Comparison of ENCODE assay signal across 8 mouse cellular contexts in the genomic region with DNA sequence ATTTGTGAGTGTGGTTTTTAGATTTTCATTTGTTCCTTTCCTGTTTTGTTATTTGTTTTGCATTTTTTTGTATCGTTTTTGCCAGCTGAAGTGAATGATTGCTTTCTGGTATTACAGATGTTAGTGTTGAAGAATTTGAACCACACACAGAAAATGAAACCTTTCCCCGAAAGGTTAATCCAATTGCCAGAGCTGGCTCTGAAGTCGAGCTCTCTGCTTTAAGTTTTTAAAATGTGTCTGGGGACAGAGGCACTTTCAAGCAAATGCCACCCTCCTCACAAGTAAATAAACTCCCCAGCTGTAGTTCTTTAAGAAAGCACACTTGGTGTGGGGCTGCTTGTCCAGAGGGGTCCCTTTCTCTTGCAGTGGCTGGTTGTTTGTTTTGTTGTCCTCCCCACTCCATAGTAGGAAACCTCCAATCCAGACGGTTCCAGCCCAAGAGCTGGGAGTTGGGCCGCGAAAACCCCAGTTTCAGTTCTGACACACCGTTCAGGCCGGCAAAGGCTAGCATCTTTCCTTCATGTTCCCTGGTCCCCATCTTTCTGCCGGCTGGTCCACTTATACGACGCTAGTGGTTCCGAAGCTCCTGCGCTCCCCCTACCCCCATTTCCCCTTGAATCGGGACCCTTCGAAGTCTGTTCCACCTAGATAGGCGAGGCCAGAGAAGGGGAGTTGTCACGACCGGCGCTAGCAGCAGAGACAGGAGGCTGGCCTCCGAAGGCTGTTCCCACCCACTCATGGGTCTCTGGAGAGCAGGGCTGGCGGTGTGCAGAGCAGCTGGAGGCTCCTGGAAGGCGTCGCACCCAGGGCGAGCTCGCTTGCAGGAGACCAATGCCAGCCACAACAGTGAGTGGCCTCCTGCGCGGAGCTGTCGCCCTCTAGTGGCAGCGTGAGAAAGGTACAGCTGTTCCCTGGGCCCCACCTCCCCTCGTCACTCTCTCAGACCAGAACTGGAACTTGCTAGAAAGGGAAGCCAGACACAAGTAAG. TPM values are rescaled to one million over a fixed set of nuclear protein-coding genes. Genes with fewer than 3 reads are reported as not detected.
DNase-seq lines count a peak whose midpoint lies in the region; ATAC-seq and TF ChIP-seq lines count a peak whose summit lies in the region.

No protein-coding gene starts in this region.

- peak; percentile 92 for DNase-seq in CH12.LX (ENCODE audit: extremely low read depth)
- peak; percentile 85 for DNase-seq in c-Kit-positive CD71-negative TER-119-negative erythroid progenitor cells, embryonic 14.5 days (ENCODE audit: low read depth)
- peak; percentile 93 for DNase-seq in forebrain, embryonic 10.5 days (ENCODE audit: extremely low spot score, low spot score)
- peak; percentile 91 to 95 for DNase-seq in kidney, postnatal 25 days
- peak; percentile 76 for DNase-seq in liver, embryonic 13.5 days
- DNase-seq in natural killer cell, adult 2 months (ENCODE audit: low spot score in 2 of 2): peak; percentile 76 to 88

- WGBS in forebrain, embryonic 10.5 days: 7% methylated on average over 30 of the region's 30 CpGs
- WGBS in heart, embryonic 15.5 days: 5% methylated on average over 30 of the region's 30 CpGs
- 5% methylated on average over 30 of the region's 30 CpGs for WGBS in liver, embryonic 13.5 days (ENCODE audit: insufficient replicate concordance)
- WGBS in stomach, embryonic 14.5 days: 5% methylated on average over 30 of the region's 30 CpGs

- peaks cover 0 to 11% of the 10 kb centered on the region in 2 experiments; a peak in 2 of 4 replicates for H3K4me1 ChIP-seq in CH12.LX (ENCODE audit: control insufficient read depth in 1 of 2, insufficient read depth in 2 of 2)
- H3K4me1 ChIP-seq in forebrain, embryonic 10.5 days: peaks cover 35% of the 10 kb centered on the region
- H3K4me1 ChIP-seq in heart, embryonic 15.5 days (replicated peaks): peaks cover 6% of the 10 kb centered on the region
- peaks cover 11% of the 10 kb centered on the region for H3K4me1 ChIP-seq in liver, embryonic 13.5 days (replicated peaks)
- H3K4me1 ChIP-seq in stomach, embryonic 14.5 days (ENCODE audit: control insufficient read depth, insufficient read depth, low read length): peaks cover 3% of the 10 kb centered on the region; the same call in 1 of the 2 replicates

- peak; percentile 96 for ATAC-seq in heart, embryonic 15.5 days (replicated peaks; ENCODE audit: insufficient number of reproducible peaks, insufficient read depth, low FRiP score, low read depth)
- ATAC-seq in liver, embryonic 13.5 days (ENCODE audit: low read depth): peak; percentile 86
- peak; percentile 95 for ATAC-seq in stomach, embryonic 14.5 days (ENCODE audit: insufficient number of reproducible peaks, insufficient read depth, low FRiP score, low read depth)

- H3K4me2 ChIP-seq in CH12.LX (ENCODE audit: insufficient read depth, low read depth, poor library complexity, severe bottlenecking): peak overlapping the region; percentile 60
- peak overlapping the region; percentile 85 for H3K4me2 ChIP-seq in heart, embryonic 15.5 days
- peak overlapping the region; percentile 79 for H3K4me2 ChIP-seq in liver, embryonic 13.5 days
- peak overlapping the region; percentile 54 for H3K4me2 ChIP-seq in stomach, embryonic 14.5 days (replicated peaks; ENCODE audit: low read depth, low read length)

- in situ Hi-C loops in CH12.LX (cut with MboI; ENCODE audit: low pct_ligation_motif_present, low pct_unique_long_range_greater_than_20kb, low sequenced_read_pairs): no loop called here

- no peaks in the 10 kb centered on the region for H3K27me3 ChIP-seq in CH12.LX (replicated peaks)
- peaks cover 22% of the 10 kb centered on the region for H3K27me3 ChIP-seq in forebrain, embryonic 10.5 days (ENCODE audit: poor library complexity, severe bottlenecking)
- no peaks in the 10 kb centered on the region for H3K27me3 ChIP-seq in heart, embryonic 15.5 days
- H3K27me3 ChIP-seq in liver, embryonic 13.5 days: no peaks in the 10 kb centered on the region
- H3K27me3 ChIP-seq in stomach, embryonic 14.5 days (ENCODE audit: control insufficient read depth, insufficient read depth, low read length): no peaks in the 10 kb centered on the region

- TF ChIP-seq POLR2A in CH12.LX (IDR thresholded peaks at IDR 0.05; ENCODE audit: low read depth, low read length): no peak

- H3K27ac ChIP-seq in CH12.LX (ENCODE audit: insufficient read depth, low read depth): no peak overlapping the region
- H3K27ac ChIP-seq in forebrain, embryonic 10.5 days: peak overlapping the region; percentile 85
- H3K27ac ChIP-seq in heart, embryonic 15.5 days: peak overlapping the region; percentile 65
- H3K27ac ChIP-seq in liver, embryonic 13.5 days: no peak overlapping the region
- H3K27ac ChIP-seq in stomach, embryonic 14.5 days (ENCODE audit: low read length): peak overlapping the region; percentile 52; the same call in 1 of the 2 replicates

- peak overlapping the region; percentile 24 for H3K9ac ChIP-seq in CH12.LX (ENCODE audit: insufficient read depth, low read depth)
- peak overlapping the region; percentile 65 for H3K9ac ChIP-seq in heart, embryonic 15.5 days
- H3K9ac ChIP-seq in liver, embryonic 13.5 days: peak overlapping the region; percentile 65
- H3K9ac ChIP-seq in stomach, embryonic 14.5 days (replicated peaks; ENCODE audit: low read depth, low read length): peak overlapping the region; percentile 31

- no peak; the same call in none of the 2 replicates for TF ChIP-seq RAD21 in CH12.LX (IDR thresholded peaks at IDR 0.05; ENCODE audit: low read depth, low read length)

- H3K4me3 ChIP-seq in CH12.LX (replicated peaks in 1 of 3; ENCODE audit: low read depth in 2 of 3, low read length in 2 of 3, poor library complexity in 1 of 3): peak overlapping the region; percentile 38 to 53 (median 52)
- peak overlapping the region; percentile 56 for H3K4me3 ChIP-seq in forebrain, embryonic 10.5 days
- peak overlapping the region; percentile 56 for H3K4me3 ChIP-seq in heart, embryonic 15.5 days
- H3K4me3 ChIP-seq in liver, embryonic 13.5 days (replicated peaks): peak overlapping the region; percentile 52
- H3K4me3 ChIP-seq in stomach, embryonic 14.5 days (ENCODE audit: low read depth, low read length): peak overlapping the region; percentile 33

- no peaks in the 10 kb centered on the region for H3K9me3 ChIP-seq in CH12.LX (replicated peaks; ENCODE audit: low read length)
- H3K9me3 ChIP-seq in forebrain, embryonic 10.5 days: no peaks in the 10 kb centered on the region
- H3K9me3 ChIP-seq in heart, embryonic 15.5 days (replicated peaks): no peaks in the 10 kb centered on the region
- H3K9me3 ChIP-seq in liver, embryonic 13.5 days (replicated peaks): no peaks in the 10 kb centered on the region
- no peaks in the 10 kb centered on the region for H3K9me3 ChIP-seq in stomach, embryonic 14.5 days (ENCODE audit: control insufficient read depth, low read depth, low read length)

- dilution Hi-C loops in CH12.LX (cut with MboI; ENCODE audit: extremely low pct_ligation_motif_present, extremely low pct_unique_long_range_greater_than_20kb, low sequenced_read_pairs): no loop called here

- TF ChIP-seq CTCF in CH12.LX (conservative IDR thresholded peaks at IDR 0.05 in 1 of 2, IDR thresholded peaks at IDR 0.05 in 1 of 2; ENCODE audit: low read depth in 2 of 2, low read length in 2 of 2): peak; percentile 76 to 97

- H3K79me2 ChIP-seq in CH12.LX (replicated peaks; ENCODE audit: control insufficient read depth, extremely low read depth, insufficient read depth, poor library complexity, severe bottlenecking): no peaks in the 10 kb centered on the region

- no peaks in the 10 kb centered on the region for H3K36me3 ChIP-seq in CH12.LX (replicated peaks in 1 of 2; ENCODE audit: control insufficient read depth in 1 of 2, insufficient read depth in 1 of 2, low read length in 1 of 2)
- H3K36me3 ChIP-seq in forebrain, embryonic 10.5 days (replicated peaks): no peaks in the 10 kb centered on the region
- no peaks in the 10 kb centered on the region for H3K36me3 ChIP-seq in heart, embryonic 15.5 days
- no peaks in the 10 kb centered on the region for H3K36me3 ChIP-seq in liver, embryonic 13.5 days
- no peaks in the 10 kb centered on the region for H3K36me3 ChIP-seq in stomach, embryonic 14.5 days (ENCODE audit: control insufficient read depth, insufficient read depth, low read length)

- TF ChIP-seq EP300 in CH12.LX (IDR thresholded peaks at IDR 0.05; ENCODE audit: low read length): no peak

TF ChIP-seq in CH12.LX, 34 proteins besides CTCF, POLR2A, EP300 and RAD21:
- TF ChIP-seq ETS1 (conservative IDR thresholded peaks at IDR 0.05; ENCODE audit: low read depth, low read length) (0 out of 2 replicates have a peak, but pooled peaks have one; percentile 27), CHD1 (IDR thresholded peaks at IDR 0.05; ENCODE audit: low read depth, low read length) (no peak), TCF12 (IDR thresholded peaks at IDR 0.05; ENCODE audit: low read depth, low read length) (0 out of 2 replicates have a peak, but pooled peaks have one; percentile 60), MEF2A (IDR thresholded peaks at IDR 0.05; ENCODE audit: borderline replicate concordance, low read depth, low read length) (peak; percentile 23; the same call in 1 of the 2 replicates), USF2 (conservative IDR thresholded peaks at IDR 0.05; ENCODE audit: low read depth, low read length) (no peak), KAT2A (IDR thresholded peaks at IDR 0.05; ENCODE audit: insufficient replicate concordance, low read length) (no peak), HCFC1 (IDR thresholded peaks at IDR 0.05; ENCODE audit: low read depth, low read length) (peak; percentile 5; the same call in 1 of the 2 replicates), IRF4 (IDR thresholded peaks at IDR 0.05; ENCODE audit: low read depth, low read length) (peak; percentile 73), SMC3 (IDR thresholded peaks at IDR 0.05; ENCODE audit: low read depth, low read length) (peak; percentile 95), BHLHE40 (IDR thresholded peaks at IDR 0.05; ENCODE audit: low read depth, low read length) (0 out of 2 replicates have a peak, but pooled peaks have one; percentile 30), ZC3H11A (IDR thresholded peaks at IDR 0.05; ENCODE audit: low read depth, low read length) (peak; percentile 89), MAX (IDR thresholded peaks at IDR 0.05; ENCODE audit: low read length) (peak; percentile 66; the same call in 1 of the 2 replicates)

RNA-seq across cellular contexts. Expression of gene Skor1, which starts 25.0 kb away (rescaled TPM):
- not detected in 2 replicates for total RNA-seq in CH12.LX (2012; rRNA removed)
- total RNA-seq in CH12.LX (2014; rRNA removed): not detected in 2 replicates
- not detected in 2 replicates for polyA plus RNA-seq in CH12.LX (2012; ENCODE audit: insufficient read length, low read depth)
- 0.05 TPM in 1 of 2 replicates, not detected in the other for polyA plus RNA-seq in forebrain, embryonic 10.5 days (2016; fragmentation: Nextera tagmentation; extraction: Ambion mirVana)
- polyA plus RNA-seq in heart, embryonic 15.5 days (2015; fragmentation: Nextera tagmentation; extraction: Ambion mirVana): not detected in 2 replicates
- polyA plus RNA-seq in liver, embryonic 13.5 days (2015; fragmentation: Nextera tagmentation; extraction: Ambion mirVana): not detected in 2 replicates
- polyA plus RNA-seq in stomach, embryonic 14.5 days (2014; fragmentation: Nextera tagmentation; extraction: Ambion mirVana): not detected in 2 replicates

Comparison
In these comparisons a context has a peak if more than half of its experiments do, and no peak if none do; other contexts are left out.
1. H3K27ac ChIP-seq: peak in forebrain, embryonic 10.5 days (single experiment), heart, embryonic 15.5 days (single experiment) and stomach, embryonic 14.5 days (single experiment); none in CH12.LX (single experiment) and liver, embryonic 13.5 days (single experiment).
2. Peak in every context shown above with its lines, with median percentiles within 50 percentile points of each other: DNase-seq, H3K4me2 ChIP-seq, H3K4me3 ChIP-seq, H3K9ac ChIP-seq and ATAC-seq.